Mouse (Mus musculus): Measurements from ENCODE around the gene Myo1d. TPM values are rescaled to one million over a fixed set of nuclear protein-coding genes. Genes with fewer than 3 reads are reported as not detected.

The Myo1d gene
- polyA plus RNA-seq, 1 experiment = not detected

GRCm38 (mm10) chr11:80485622-80486206 lies 294.1 kb downstream of the Myo1d start:
- Histone ChIP-seq H3K4me1 (ENCODE audit: control insufficient read depth, insufficient read depth, low read length) (peaks cover 76% of the 10 kb centered on the region), H3K27ac (ENCODE audit: insufficient read depth, low read depth, low read length) (peak overlapping the region; percentile 83), H3K4me3 (ENCODE audit: insufficient read depth, low read depth, low read length) (no peak overlapping the region)
- WGBS = 51% methylated on average over 10 of the region's 10 CpGs
- no peak for TF ChIP-seq CTCF (IDR thresholded peaks at IDR 0.05; ENCODE audit: insufficient read depth, low read depth, low read length)
- no peak for TF ChIP-seq POLR2A (IDR thresholded peaks at IDR 0.05; ENCODE audit: insufficient read depth, low read depth, low read length)

GRCm38 (mm10) chr11:80485120-80485551 lies 294.7 kb downstream of the Myo1d start:
- Histone ChIP-seq H3K4me3 (ENCODE audit: insufficient read depth, low read depth, low read length) (no peak overlapping the region), H3K27ac (ENCODE audit: insufficient read depth, low read depth, low read length) (peak overlapping the region; percentile 97), H3K4me1 (ENCODE audit: control insufficient read depth, insufficient read depth, low read length) (peaks cover 72% of the 10 kb centered on the region)
- WGBS = 29% methylated on average over 9 of the region's 9 CpGs
- TF ChIP-seq CTCF (IDR thresholded peaks at IDR 0.05; ENCODE audit: insufficient read depth, low read depth, low read length) (no peak), POLR2A (IDR thresholded peaks at IDR 0.05; ENCODE audit: insufficient read depth, low read depth, low read length) (no peak)

GRCm38 (mm10) chr11:80484191-80484791 lies 295.5 kb downstream of the Myo1d start:
- peak overlapping the region; percentile 26 for H3K4me3 ChIP-seq (ENCODE audit: insufficient read depth, low read depth, low read length)
- peaks cover 64% of the 10 kb centered on the region for H3K4me1 ChIP-seq (ENCODE audit: control insufficient read depth, insufficient read depth, low read length)
- 10% methylated on average over 12 of the region's 12 CpGs for WGBS
- H3K27ac ChIP-seq (ENCODE audit: insufficient read depth, low read depth, low read length) = peak overlapping the region; percentile 97
- TF ChIP-seq POLR2A (IDR thresholded peaks at IDR 0.05; ENCODE audit: insufficient read depth, low read depth, low read length) = peak; percentile 48; the same call in 1 of the 2 replicates
- no peak for TF ChIP-seq CTCF (IDR thresholded peaks at IDR 0.05; ENCODE audit: insufficient read depth, low read depth, low read length)

GRCm38 (mm10) chr11:80483536-80484067 lies 296.2 kb downstream of the Myo1d start:
- peak overlapping the region; percentile 97 for H3K27ac ChIP-seq (ENCODE audit: insufficient read depth, low read depth, low read length)
- WGBS = 49% methylated on average over 6 of the region's 6 CpGs
- peak overlapping the region; percentile 26 for H3K4me3 ChIP-seq (ENCODE audit: insufficient read depth, low read depth, low read length)
- peaks cover 60% of the 10 kb centered on the region for H3K4me1 ChIP-seq (ENCODE audit: control insufficient read depth, insufficient read depth, low read length)
- TF ChIP-seq POLR2A (IDR thresholded peaks at IDR 0.05; ENCODE audit: insufficient read depth, low read depth, low read length) (0 out of 2 replicates have a peak, but pooled peaks have one; percentile 2), CTCF (IDR thresholded peaks at IDR 0.05; ENCODE audit: insufficient read depth, low read depth, low read length) (no peak)

GRCm38 (mm10) chr11:80482921-80483320 lies 296.9 kb downstream of the Myo1d start:
- 31% methylated on average over 7 of the region's 7 CpGs for WGBS
- Histone ChIP-seq H3K4me3 (ENCODE audit: insufficient read depth, low read depth, low read length) (peak overlapping the region; percentile 15), H3K4me1 (ENCODE audit: control insufficient read depth, insufficient read depth, low read length) (peaks cover 56% of the 10 kb centered on the region), H3K27ac (ENCODE audit: insufficient read depth, low read depth, low read length) (peak overlapping the region; percentile 97)
- TF ChIP-seq POLR2A (IDR thresholded peaks at IDR 0.05; ENCODE audit: insufficient read depth, low read depth, low read length) (no peak), CTCF (IDR thresholded peaks at IDR 0.05; ENCODE audit: insufficient read depth, low read depth, low read length) (no peak)

- WGBS = 36% methylated on average over 10 of the region's 10 CpGs
- H3K4me3 ChIP-seq (ENCODE audit: insufficient read depth, low read depth, low read length) = peak overlapping the region; percentile 15
- H3K27ac ChIP-seq (ENCODE audit: insufficient read depth, low read depth, low read length) = peak overlapping the region; percentile 97
- no peak for TF ChIP-seq POLR2A (IDR thresholded peaks at IDR 0.05; ENCODE audit: insufficient read depth, low read depth, low read length)
- no peak for TF ChIP-seq CTCF (IDR thresholded peaks at IDR 0.05; ENCODE audit: insufficient read depth, low read depth, low read length)
- H3K4me1 ChIP-seq (ENCODE audit: control insufficient read depth, insufficient read depth, low read length) = peaks cover 53% of the 10 kb centered on the region
These were observed 297.5 kb downstream of the Myo1d start for GRCm38 (mm10) chr11:80482347-80482746.

GRCm38 (mm10) chr11:80481409-80482050 lies 298.3 kb downstream of the Myo1d start:
- 25% methylated on average over 13 of the region's 13 CpGs for WGBS
- peaks cover 50% of the 10 kb centered on the region for H3K4me1 ChIP-seq (ENCODE audit: control insufficient read depth, insufficient read depth, low read length)
- H3K27ac ChIP-seq (ENCODE audit: insufficient read depth, low read depth, low read length) = peak overlapping the region; percentile 95
- TF ChIP-seq POLR2A (IDR thresholded peaks at IDR 0.05; ENCODE audit: insufficient read depth, low read depth, low read length) (no peak), CTCF (IDR thresholded peaks at IDR 0.05; ENCODE audit: insufficient read depth, low read depth, low read length) (no peak)
- peak overlapping the region; percentile 58 for H3K4me3 ChIP-seq (ENCODE audit: insufficient read depth, low read depth, low read length)

- H3K27ac ChIP-seq (ENCODE audit: insufficient read depth, low read depth, low read length) = peak overlapping the region; percentile 92
- TF ChIP-seq POLR2A (IDR thresholded peaks at IDR 0.05; ENCODE audit: insufficient read depth, low read depth, low read length) (0 out of 2 replicates have a peak, but pooled peaks have one; percentile 22), CTCF (IDR thresholded peaks at IDR 0.05; ENCODE audit: insufficient read depth, low read depth, low read length) (no peak)
- WGBS = 20% methylated on average over 31 of the region's 31 CpGs
- H3K4me1 ChIP-seq (ENCODE audit: control insufficient read depth, insufficient read depth, low read length) = peaks cover 38% of the 10 kb centered on the region
- peak overlapping the region; percentile 96 for H3K4me3 ChIP-seq (ENCODE audit: insufficient read depth, low read depth, low read length)
These were observed 299.6 kb downstream of the Myo1d start for GRCm38 (mm10) chr11:80479906-80480866.
